Mouse (Mus musculus) small intestine, adult 2 months (tissue): Measurements from ENCODE around the gene Kat2a.

Source experiments
- CTCF ChIP-seq: fragments of 200-500 bp; IDR thresholded peaks from 2 replicates; pipeline ENCODE4 v1.5.1; 2012; ENCODE audit warnings: low read depth, mild to moderate bottlenecking, control low read depth, inconsistent platforms, low read length, moderate library complexity, mixed read lengths; ENCODE audit not compliant: insufficient replicate concordance, insufficient read length; ENCODE audit errors: extremely low read depth
- POLR2A ChIP-seq: fragments of 200-500 bp; IDR thresholded peaks from 2 replicates; pipeline ENCODE4 v1.6.1; 2012; ENCODE audit warnings: low read depth, mild to moderate bottlenecking, control low read depth, inconsistent platforms, low read length, moderate library complexity

- TF ChIP-seq POLR2A (no peak), CTCF (no peak)
These were observed 37.2 kb upstream of the Kat2a start for GRCm38 (mm10) chr11:100749469-100749868.
